Mouse (Mus musculus): ENCODE results near the gene Peli1. TPM values are rescaled to one million over a fixed set of nuclear protein-coding genes. Genes with fewer than 3 reads are reported as not detected.
"Not testable (repeated sequence)": the region's sequence is repeated elsewhere in the genome, so short reads cannot be mapped to it uniquely, and the experiment has no call there.

The Peli1 gene
- polyA plus RNA-seq, 1 experiment = 8.8 TPM

DNA sequence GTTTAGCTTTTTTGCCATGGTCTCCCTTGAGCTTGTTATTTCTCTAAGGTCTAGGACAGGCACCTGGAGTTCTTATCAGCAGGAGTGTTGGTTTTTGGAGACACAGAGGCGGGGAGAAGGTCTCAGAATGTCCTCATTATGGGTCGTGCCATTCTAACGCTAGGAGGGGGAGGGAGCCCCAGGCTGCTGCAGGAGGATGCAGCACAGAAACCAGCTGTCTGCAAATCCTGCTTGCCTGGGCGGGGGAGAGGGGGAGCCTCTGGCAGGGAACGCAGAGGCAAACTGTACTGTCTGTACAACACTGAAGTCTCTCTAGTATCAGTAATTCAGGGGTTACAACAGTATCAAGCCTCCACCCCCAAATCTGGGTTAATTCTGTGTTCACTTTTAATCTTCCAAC lies 72.6 kb downstream of the Peli1 start:
- H3K36me3 ChIP-seq (ENCODE audit: control insufficient read depth, insufficient read depth, low read length) = no peaks in the 10 kb centered on the region
- DNase-seq = no peak
- no peak overlapping the region for H3K4me3 ChIP-seq (ENCODE audit: insufficient read depth, low read depth, low read length)
- H3K27ac ChIP-seq (ENCODE audit: insufficient read depth, low read depth, low read length) = no peak overlapping the region
- TF ChIP-seq POLR2A (IDR thresholded peaks at IDR 0.05; ENCODE audit: low read depth, low read length) (no peak), CTCF (conservative IDR thresholded peaks at IDR 0.05; ENCODE audit: insufficient read depth, insufficient read length, low read depth, low read length) (no peak)
- no peaks in the 10 kb centered on the region for H3K27me3 ChIP-seq (replicated peaks; ENCODE audit: control insufficient read depth, insufficient read depth, low read length)
- H3K4me1 ChIP-seq (ENCODE audit: control insufficient read depth, insufficient read depth, low read length) = no peaks in the 10 kb centered on the region
- 41% methylated on average over 5 of the region's 5 CpGs for WGBS

DNA sequence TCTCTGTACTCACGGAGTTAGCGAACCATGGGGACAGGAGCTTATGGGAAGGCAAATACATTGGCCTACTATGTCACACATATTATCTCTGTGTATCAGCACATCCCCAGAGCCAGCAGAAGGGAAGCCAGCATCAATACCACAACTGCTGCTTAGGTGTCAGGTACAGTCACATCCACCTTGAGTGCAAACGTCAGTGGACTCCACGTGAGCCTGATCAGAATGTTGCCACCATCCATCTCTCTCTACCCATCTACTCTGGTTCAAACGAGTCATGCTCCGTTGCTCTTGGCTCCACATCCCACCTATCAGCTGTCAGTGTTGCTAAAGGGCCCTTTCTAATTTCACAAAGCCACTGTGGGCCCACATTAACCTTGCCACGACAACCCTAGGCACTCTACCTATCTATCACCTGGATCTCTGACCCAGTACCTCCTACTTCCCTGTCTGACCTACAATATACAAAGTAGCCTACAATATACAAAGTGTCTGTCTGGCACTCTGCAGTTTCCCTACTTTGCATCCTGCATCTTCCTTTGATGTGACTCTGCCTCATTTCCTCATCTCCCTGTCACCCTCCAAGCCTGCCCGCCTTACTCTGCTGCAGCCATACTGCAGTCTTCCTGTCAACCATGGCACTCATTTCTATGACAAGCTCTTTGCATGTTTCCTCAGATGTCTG lies 73.4 kb downstream of the Peli1 start:
- no peaks in the 10 kb centered on the region for H3K27me3 ChIP-seq (replicated peaks; ENCODE audit: control insufficient read depth, insufficient read depth, low read length)
- no peak overlapping the region for H3K4me3 ChIP-seq (ENCODE audit: insufficient read depth, low read depth, low read length)
- TF ChIP-seq CTCF (conservative IDR thresholded peaks at IDR 0.05; ENCODE audit: insufficient read depth, insufficient read length, low read depth, low read length) = no peak
- TF ChIP-seq POLR2A (IDR thresholded peaks at IDR 0.05; ENCODE audit: low read depth, low read length) = no peak
- no peak for DNase-seq
- H3K4me1 ChIP-seq (ENCODE audit: control insufficient read depth, insufficient read depth, low read length) = no peaks in the 10 kb centered on the region
- 60% methylated on average over 8 of the region's 8 CpGs for WGBS
- H3K36me3 ChIP-seq (ENCODE audit: control insufficient read depth, insufficient read depth, low read length) = no peaks in the 10 kb centered on the region
- no peak overlapping the region for H3K27ac ChIP-seq (ENCODE audit: insufficient read depth, low read depth, low read length)

DNA sequence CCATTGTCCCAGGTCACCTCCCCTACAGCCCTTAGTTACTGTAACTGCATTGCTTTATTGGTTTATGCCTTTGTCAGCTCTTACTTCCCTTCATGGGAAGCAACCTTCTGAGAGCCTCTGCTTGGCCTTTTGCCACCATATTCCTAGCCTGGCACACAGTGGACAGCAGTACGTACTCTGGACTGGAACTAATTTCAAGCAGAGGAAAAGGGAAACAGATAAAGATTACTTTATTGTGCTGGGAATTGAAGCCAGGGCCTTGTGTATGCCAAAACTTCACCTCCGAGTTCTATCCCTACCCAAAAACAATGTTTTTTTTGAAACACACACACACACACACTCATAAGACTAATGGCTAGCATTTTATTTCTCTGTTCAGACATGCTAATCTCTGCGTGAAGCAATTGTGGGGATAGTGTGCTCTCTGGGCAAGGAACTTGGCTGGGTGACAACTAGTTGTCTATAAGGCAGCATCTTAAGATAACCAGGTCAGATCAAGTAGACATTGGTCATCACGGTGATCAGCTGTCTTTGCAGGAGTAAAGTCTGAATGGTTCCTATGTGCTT lies 74.0 kb downstream of the Peli1 start:
- WGBS = 70% methylated on average over 4 of the region's 4 CpGs
- DNase-seq = peak; percentile 52
- H3K4me1 ChIP-seq (ENCODE audit: control insufficient read depth, insufficient read depth, low read length) = no peaks in the 10 kb centered on the region
- no peaks in the 10 kb centered on the region for H3K36me3 ChIP-seq (ENCODE audit: control insufficient read depth, insufficient read depth, low read length)
- no peaks in the 10 kb centered on the region for H3K27me3 ChIP-seq (replicated peaks; ENCODE audit: control insufficient read depth, insufficient read depth, low read length)
- TF ChIP-seq CTCF (conservative IDR thresholded peaks at IDR 0.05; ENCODE audit: insufficient read depth, insufficient read length, low read depth, low read length) (no peak), POLR2A (IDR thresholded peaks at IDR 0.05; ENCODE audit: low read depth, low read length) (no peak)
- H3K4me3 ChIP-seq (ENCODE audit: insufficient read depth, low read depth, low read length) = no peak overlapping the region
- no peak overlapping the region for H3K27ac ChIP-seq (ENCODE audit: insufficient read depth, low read depth, low read length)

- H3K27ac ChIP-seq (ENCODE audit: insufficient read depth, low read depth, low read length) = no peak overlapping the region
- 99% methylated on average over 2 of the region's 2 CpGs for WGBS
Measured at GRCm38 (mm10) chr11:21166495-21167096, 75.5 kb downstream of the Peli1 start.

DNA sequence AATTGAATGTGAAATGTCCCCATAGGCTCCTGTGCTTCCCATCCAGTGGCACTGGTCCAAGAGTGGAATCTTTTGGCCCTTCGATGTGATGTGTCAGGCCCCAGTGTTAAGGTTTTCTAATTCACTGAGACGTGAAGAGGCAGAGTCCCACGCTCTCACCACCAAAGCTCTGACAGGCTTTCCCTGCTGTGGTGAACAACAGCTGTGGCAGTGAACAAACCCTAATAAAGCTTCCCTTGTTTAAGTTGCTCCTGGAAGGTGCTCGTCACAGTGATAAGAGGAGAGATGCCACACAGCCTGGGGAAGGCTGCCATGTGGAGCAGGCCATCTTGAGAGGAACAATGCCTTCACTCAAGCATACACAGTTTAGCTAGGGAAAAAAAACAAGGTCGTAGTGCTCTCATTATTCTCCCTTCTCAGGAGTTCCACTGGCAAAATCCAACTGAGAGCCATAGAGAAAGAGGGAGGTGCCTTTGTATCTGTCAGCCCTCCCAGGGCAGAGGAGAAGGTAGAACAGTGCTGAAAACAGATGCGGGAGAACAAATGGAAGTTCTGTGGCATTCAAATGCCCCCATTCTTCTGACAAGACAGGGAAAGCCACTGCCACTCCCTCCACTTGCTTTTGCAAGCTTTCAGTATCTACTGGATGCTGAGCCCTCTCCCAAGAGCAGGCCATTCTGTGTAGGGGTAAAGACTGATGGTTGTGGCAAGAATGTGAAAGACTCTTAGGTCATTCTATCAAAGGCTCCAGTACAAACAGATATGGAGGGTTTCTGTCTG lies 77.9 kb downstream of the Peli1 start:
- no peak overlapping the region for H3K4me3 ChIP-seq (ENCODE audit: insufficient read depth, low read depth, low read length)
- H3K36me3 ChIP-seq (ENCODE audit: control insufficient read depth, insufficient read depth, low read length) = no peaks in the 10 kb centered on the region
- H3K4me1 ChIP-seq (ENCODE audit: control insufficient read depth, insufficient read depth, low read length) = no peaks in the 10 kb centered on the region
- peak; percentile 38 for DNase-seq
- no peak overlapping the region for H3K27ac ChIP-seq (ENCODE audit: insufficient read depth, low read depth, low read length)
- TF ChIP-seq POLR2A (IDR thresholded peaks at IDR 0.05; ENCODE audit: low read depth, low read length) = no peak
- no peak for TF ChIP-seq CTCF (conservative IDR thresholded peaks at IDR 0.05; ENCODE audit: insufficient read depth, insufficient read length, low read depth, low read length)
- 78% methylated on average over 6 of the region's 6 CpGs for WGBS
- H3K27me3 ChIP-seq (replicated peaks; ENCODE audit: control insufficient read depth, insufficient read depth, low read length) = no peaks in the 10 kb centered on the region

More at GRCm38 (mm10) chr11:21166495-21167096, 75.5 kb downstream of the Peli1 start:
- TF ChIP-seq POLR2A (IDR thresholded peaks at IDR 0.05; ENCODE audit: low read depth, low read length) (no peak), CTCF (conservative IDR thresholded peaks at IDR 0.05; ENCODE audit: insufficient read depth, insufficient read length, low read depth, low read length) (no peak)
- H3K36me3 ChIP-seq (ENCODE audit: control insufficient read depth, insufficient read depth, low read length) = no peaks in the 10 kb centered on the region
- no peak for DNase-seq
- H3K4me1 ChIP-seq (ENCODE audit: control insufficient read depth, insufficient read depth, low read length) = no peaks in the 10 kb centered on the region
- no peak overlapping the region for H3K4me3 ChIP-seq (ENCODE audit: insufficient read depth, low read depth, low read length)
- no peaks in the 10 kb centered on the region for H3K27me3 ChIP-seq (replicated peaks; ENCODE audit: control insufficient read depth, insufficient read depth, low read length)

GRCm38 (mm10) chr11:21169608-21169860 lies 78.4 kb downstream of the Peli1 start:
- not testable (repeated sequence) for H3K36me3 ChIP-seq (ENCODE audit: control insufficient read depth, insufficient read depth, low read length); H3K27me3 ChIP-seq (replicated peaks; ENCODE audit: control insufficient read depth, insufficient read depth, low read length); H3K4me1 ChIP-seq (ENCODE audit: control insufficient read depth, insufficient read depth, low read length); DNase-seq; H3K4me3 ChIP-seq (ENCODE audit: insufficient read depth, low read depth, low read length); H3K27ac ChIP-seq (ENCODE audit: insufficient read depth, low read depth, low read length)
- WGBS = 85% methylated on average over 1 of the region's 1 CpGs

GRCm38 (mm10) chr11:21172281-21172680 lies 81.2 kb downstream of the Peli1 start:
- WGBS = 91% methylated on average over 3 of the region's 3 CpGs
- Histone ChIP-seq H3K4me1 (ENCODE audit: control insufficient read depth, insufficient read depth, low read length) (no peaks in the 10 kb centered on the region), H3K4me3 (ENCODE audit: insufficient read depth, low read depth, low read length) (no peak overlapping the region), H3K36me3 (ENCODE audit: control insufficient read depth, insufficient read depth, low read length) (no peaks in the 10 kb centered on the region), H3K27me3 (replicated peaks; ENCODE audit: control insufficient read depth, insufficient read depth, low read length) (no peaks in the 10 kb centered on the region), H3K27ac (ENCODE audit: insufficient read depth, low read depth, low read length) (no peak overlapping the region)
- DNase-seq = no peak
- TF ChIP-seq POLR2A (IDR thresholded peaks at IDR 0.05; ENCODE audit: low read depth, low read length) = no peak
- TF ChIP-seq CTCF (conservative IDR thresholded peaks at IDR 0.05; ENCODE audit: insufficient read depth, insufficient read length, low read depth, low read length) = no peak
